Mouse (Mus musculus) heart, embryonic 15.5 days (tissue): ENCODE results near the gene Prr11. TPM values are rescaled to one million over a fixed set of nuclear protein-coding genes. Genes with fewer than 3 reads are reported as not detected.

Source experiments
- ATAC-seq: fragments of 200-750 bp; cut with Nextera tagmentation; replicated peaks from 2 replicates; pipeline ENCODE4 v1.8.0; 2017; ENCODE audit warnings: low read depth, moderate TSS enrichment; ENCODE audit not compliant: insufficient number of reproducible peaks, insufficient read depth, low FRiP score
- H3K27ac ChIP-seq: fragments of 300-500 bp; sonication (generic); 2 replicates; pipeline ENCODE4 v1.5.1; 2015; ENCODE audit warnings: mild to moderate bottlenecking, inconsistent platforms
- H3K27me3 ChIP-seq: fragments of 300-500 bp; sonication (generic); 2 replicates; pipeline ENCODE4 v1.6.1; 2015; ENCODE audit warnings: inconsistent platforms
- H3K36me3 ChIP-seq: fragments of 300-500 bp; sonication (generic); 2 replicates; pipeline ENCODE4 v1.6.1; 2015; ENCODE audit warnings: mild to moderate bottlenecking, inconsistent platforms
- H3K4me1 ChIP-seq: fragments of 300-500 bp; sonication (generic); replicated peaks from 2 replicates; pipeline ENCODE4 v1.6.1; 2015; ENCODE audit warnings: inconsistent platforms
- H3K4me2 ChIP-seq: fragments of 300-500 bp; sonication (generic); 2 replicates; pipeline ENCODE4 v1.6.1; 2015; ENCODE audit warnings: inconsistent platforms, mild to moderate bottlenecking, moderate library complexity
- H3K4me3 ChIP-seq: fragments of 300-500 bp; sonication (generic); 2 replicates; pipeline ENCODE4 v1.5.1; 2015; ENCODE audit warnings: mild to moderate bottlenecking, inconsistent platforms
- H3K9ac ChIP-seq: fragments of 300-500 bp; sonication (generic); 2 replicates; pipeline ENCODE4 v1.6.1; 2015; ENCODE audit warnings: mild to moderate bottlenecking, inconsistent platforms
- H3K9me3 ChIP-seq: fragments of 300-500 bp; sonication (generic); replicated peaks from 2 replicates; pipeline ENCODE4 v1.6.1; 2016; ENCODE audit warnings: inconsistent platforms
- WGBS: fragments of 180-500 bp; shearing (Covaris S2); methylation state at CpG from one replicate; pipeline ENCODE4 v1.1.7; 2015; ENCODE audit warnings: mixed read lengths; 5-methylcytosine and 5-hydroxymethylcytosine counted together
- microRNA counts: library from miRNA; unstranded; fragments of <30 nt; microRNA quantifications from one replicate; lab custom pipeline; 2016
- microRNA-seq: library from miRNA; unstranded; fragments of <30 nt; microRNA quantifications from one replicate; pipeline ENCODE4, GENCODE M21; 2016
- polyA plus RNA-seq: library from polyadenylated mRNA; unstranded; fragments of >200 nt; fragmentation: Nextera tagmentation; extraction: Ambion mirVana; gene quantifications from 2 replicates; pipeline ENCODE4 v1.2.1, GENCODE M21; 2015

The Prr11 gene
- polyA plus RNA-seq, 1 experiment from 2014 or later, result 5.0 TPM

DNA sequence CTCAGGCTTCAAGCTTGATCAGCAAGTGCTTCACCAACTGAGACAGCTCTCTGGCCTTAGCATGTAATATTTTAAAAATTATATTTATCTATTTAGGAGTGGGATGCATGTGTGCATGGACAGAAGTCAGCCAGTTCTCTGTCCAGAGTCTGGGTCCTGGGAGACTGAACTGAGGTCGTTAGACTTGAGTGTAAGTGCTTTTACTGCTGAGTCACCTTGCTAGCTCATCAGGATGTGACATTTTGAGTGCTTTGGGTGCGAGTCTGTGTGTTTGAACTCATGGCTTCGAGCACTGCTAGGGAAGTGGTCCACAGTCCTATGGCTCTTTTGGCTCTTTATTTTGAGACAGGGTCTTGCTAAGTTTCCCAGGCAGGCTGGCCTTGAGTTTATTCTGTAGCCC is 65.5 kb downstream of the Prr11 start:
- Histone ChIP-seq H3K27ac (no peak overlapping the region), H3K9ac (no peak overlapping the region), H3K27me3 (no peaks in the 10 kb centered on the region), H3K9me3 (no peaks in the 10 kb centered on the region), H3K4me3 (no peak overlapping the region), H3K36me3 (peaks cover 26% of the 10 kb centered on the region), H3K4me1 (no peaks in the 10 kb centered on the region), H3K4me2 (no peak overlapping the region)
- WGBS, result 72% methylated on average over 3 of the region's 3 CpGs
- no peak for ATAC-seq

- H3K4me1 ChIP-seq, result no peaks in the 10 kb centered on the region
- H3K4me3 ChIP-seq, result no peak overlapping the region
- H3K27me3 ChIP-seq, result no peaks in the 10 kb centered on the region
- H3K36me3 ChIP-seq, result peaks cover 20% of the 10 kb centered on the region
- H3K4me2 ChIP-seq, result no peak overlapping the region
- H3K9ac ChIP-seq, result no peak overlapping the region
- H3K9me3 ChIP-seq, result no peaks in the 10 kb centered on the region
- no peak overlapping the region for H3K27ac ChIP-seq
- WGBS, result 74% methylated on average over 9 of the region's 9 CpGs
- ATAC-seq, result peak; percentile 35; the same call in 1 of the 2 replicates
Observed at GRCm38 (mm10) chr11:87039307-87039963, 69.1 kb downstream of the Prr11 start.

MicroRNA genes within 50 kb of the gene (microRNA counts, 519-probe panel; counts per million panel counts)
- 3,852 counts per million, percentile 90 among the panel's probes with 10 or more counts for microRNA mmu-miR-301a (lab: Ali Mortazavi, UCI)

Small RNA genes within 50 kb of the gene (microRNA-seq; reads per million reads assigned to microRNA genes)
- 998 reads per million, percentile 79 among the genes with 10 or more reads in this experiment for gene Mir301

Other genes starting within 250 kb of the Prr11 start
- 20.8 and 23.1 TPM in 2 replicates for gene Ypel2, start 115.0 kb downstream of the Prr11 start, polyA plus RNA-seq
- 25.8 and 26.8 TPM in 2 replicates for gene Gdpd1, start 34.6 kb downstream of the Prr11 start, polyA plus RNA-seq
- 11.0 and 13.4 TPM in 2 replicates for gene Smg8, start 21.9 kb downstream of the Prr11 start, polyA plus RNA-seq
- 46.9 and 50.2 TPM in 2 replicates for gene Ska2, start 526 bp upstream of the Prr11 start, polyA plus RNA-seq
- gene Trim37, start 18.4 kb upstream of the Prr11 start, polyA plus RNA-seq, result 16.4 and 19.8 TPM in 2 replicates